Mouse (Mus musculus): Measurements from ENCODE around the gene Artn. TPM values are rescaled to one million over a fixed set of nuclear protein-coding genes. Genes with fewer than 3 reads are reported as not detected.

Artn gene
- polyA plus RNA-seq, 1 experiment: not detected

- 91% methylated on average over 15 of the region's 15 CpGs for WGBS
- TF ChIP-seq POLR2A (IDR thresholded peaks at IDR 0.05; ENCODE audit: insufficient read depth, low read depth, low read length) (no peak), CTCF (IDR thresholded peaks at IDR 0.05; ENCODE audit: insufficient read depth, low read depth, low read length) (no peak)
- peaks cover 25% of the 10 kb centered on the region for H3K4me1 ChIP-seq (ENCODE audit: control insufficient read depth, insufficient read depth, low read length)
- no peak overlapping the region for H3K27ac ChIP-seq (ENCODE audit: insufficient read depth, low read depth, low read length)
- H3K4me3 ChIP-seq (ENCODE audit: insufficient read depth, low read depth, low read length): no peak overlapping the region
Observed at GRCm38 (mm10) chr4:117889471-117889870, 40.1 kb downstream of the Artn start.

GRCm38 (mm10) chr4:117887920-117888319 lies 41.6 kb downstream of the Artn start:
- TF ChIP-seq CTCF (IDR thresholded peaks at IDR 0.05; ENCODE audit: insufficient read depth, low read depth, low read length) (no peak), POLR2A (IDR thresholded peaks at IDR 0.05; ENCODE audit: insufficient read depth, low read depth, low read length) (no peak)
- WGBS: 82% methylated on average over 2 of the region's 2 CpGs
- H3K4me3 ChIP-seq (ENCODE audit: insufficient read depth, low read depth, low read length): no peak overlapping the region
- H3K4me1 ChIP-seq (ENCODE audit: control insufficient read depth, insufficient read depth, low read length): peaks cover 34% of the 10 kb centered on the region
- no peak overlapping the region for H3K27ac ChIP-seq (ENCODE audit: insufficient read depth, low read depth, low read length)

GRCm38 (mm10) chr4:117887133-117887532 lies 42.4 kb downstream of the Artn start, which contains the start of gene Atp6v0b:
Gene Atp6v0b (minus strand): TSS chr4:117887333.
- WGBS: 0% methylated on average over 37 of the region's 37 CpGs
- Histone ChIP-seq H3K4me3 (ENCODE audit: insufficient read depth, low read depth, low read length) (peak within 1 kb of the TSS; percentile 88), H3K27ac (ENCODE audit: insufficient read depth, low read depth, low read length) (0 out of 2 replicates have a peak within 1 kb of the TSS, but pooled peaks have one; percentile 42), H3K4me1 (ENCODE audit: control insufficient read depth, insufficient read depth, low read length) (peaks cover 36% of the 10 kb centered on the region)
- TF ChIP-seq CTCF (IDR thresholded peaks at IDR 0.05; ENCODE audit: insufficient read depth, low read depth, low read length) (no peak), POLR2A (IDR thresholded peaks at IDR 0.05; ENCODE audit: insufficient read depth, low read depth, low read length) (peak; percentile 89)

GRCm38 (mm10) chr4:117886644-117887043 lies 42.9 kb downstream of the Artn start:
- H3K4me1 ChIP-seq (ENCODE audit: control insufficient read depth, insufficient read depth, low read length): peaks cover 38% of the 10 kb centered on the region
- TF ChIP-seq CTCF (IDR thresholded peaks at IDR 0.05; ENCODE audit: insufficient read depth, low read depth, low read length) (no peak), POLR2A (IDR thresholded peaks at IDR 0.05; ENCODE audit: insufficient read depth, low read depth, low read length) (no peak)
- H3K27ac ChIP-seq (ENCODE audit: insufficient read depth, low read depth, low read length): 0 out of 2 replicates have a peak overlapping the region, but pooled peaks have one; percentile 42
- WGBS: 1% methylated on average over 24 of the region's 24 CpGs
- H3K4me3 ChIP-seq (ENCODE audit: insufficient read depth, low read depth, low read length): peak overlapping the region; percentile 88

GRCm38 (mm10) chr4:117885994-117886393 lies 43.6 kb downstream of the Artn start:
- no peak overlapping the region for H3K27ac ChIP-seq (ENCODE audit: insufficient read depth, low read depth, low read length)
- H3K4me3 ChIP-seq (ENCODE audit: insufficient read depth, low read depth, low read length): peak overlapping the region; percentile 88
- TF ChIP-seq CTCF (IDR thresholded peaks at IDR 0.05; ENCODE audit: insufficient read depth, low read depth, low read length): no peak
- no peak for TF ChIP-seq POLR2A (IDR thresholded peaks at IDR 0.05; ENCODE audit: insufficient read depth, low read depth, low read length)
- 72% methylated on average over 9 of the region's 9 CpGs for WGBS
- H3K4me1 ChIP-seq (ENCODE audit: control insufficient read depth, insufficient read depth, low read length): peaks cover 39% of the 10 kb centered on the region

GRCm38 (mm10) chr4:117885093-117885492 lies 44.5 kb downstream of the Artn start:
- no peak overlapping the region for H3K4me3 ChIP-seq (ENCODE audit: insufficient read depth, low read depth, low read length)
- H3K27ac ChIP-seq (ENCODE audit: insufficient read depth, low read depth, low read length): no peak overlapping the region
- no peak for TF ChIP-seq POLR2A (IDR thresholded peaks at IDR 0.05; ENCODE audit: insufficient read depth, low read depth, low read length)
- H3K4me1 ChIP-seq (ENCODE audit: control insufficient read depth, insufficient read depth, low read length): peaks cover 40% of the 10 kb centered on the region
- 93% methylated on average over 10 of the region's 10 CpGs for WGBS

GRCm38 (mm10) chr4:117884146-117884545 lies 45.4 kb downstream of the Artn start:
- H3K4me1 ChIP-seq (ENCODE audit: control insufficient read depth, insufficient read depth, low read length): peaks cover 40% of the 10 kb centered on the region
- H3K27ac ChIP-seq (ENCODE audit: insufficient read depth, low read depth, low read length): no peak overlapping the region
- 88% methylated on average over 1 of the region's 1 CpGs for WGBS
- no peak for TF ChIP-seq POLR2A (IDR thresholded peaks at IDR 0.05; ENCODE audit: insufficient read depth, low read depth, low read length)
- TF ChIP-seq CTCF (IDR thresholded peaks at IDR 0.05; ENCODE audit: insufficient read depth, low read depth, low read length): no peak
- 0 out of 2 replicates have a peak overlapping the region, but pooled peaks have one; percentile 4 for H3K4me3 ChIP-seq (ENCODE audit: insufficient read depth, low read depth, low read length)

- WGBS: 3% methylated on average over 100 of the region's 103 CpGs
- Histone ChIP-seq H3K4me3 (ENCODE audit: insufficient read depth, low read depth, low read length) (peak within 1 kb of the TSS; percentile 87), H3K4me1 (ENCODE audit: control insufficient read depth, insufficient read depth, low read length) (peaks cover 40% of the 10 kb centered on the region), H3K27ac (ENCODE audit: insufficient read depth, low read depth, low read length) (peak within 1 kb of the TSS; percentile 62; the same call in 1 of the 2 replicates)
- TF ChIP-seq CTCF (IDR thresholded peaks at IDR 0.05; ENCODE audit: insufficient read depth, low read depth, low read length) (no peak), POLR2A (IDR thresholded peaks at IDR 0.05; ENCODE audit: insufficient read depth, low read depth, low read length) (no peak; the same call in 1 of the 2 replicates)
Observed at GRCm38 (mm10) chr4:117882701-117883691, 46.6 kb downstream of the Artn start, which contains the start of gene B4galt2. Gene B4galt2 (minus strand): TSS chr4:117883487.

- no peak overlapping the region for H3K27ac ChIP-seq (ENCODE audit: insufficient read depth, low read depth, low read length)
- peaks cover 18% of the 10 kb centered on the region for H3K4me1 ChIP-seq (ENCODE audit: control insufficient read depth, insufficient read depth, low read length)
- H3K4me3 ChIP-seq (ENCODE audit: insufficient read depth, low read depth, low read length): no peak overlapping the region
- no peak for TF ChIP-seq CTCF (IDR thresholded peaks at IDR 0.05; ENCODE audit: insufficient read depth, low read depth, low read length)
- no peak for TF ChIP-seq POLR2A (IDR thresholded peaks at IDR 0.05; ENCODE audit: insufficient read depth, low read depth, low read length)
- WGBS: 73% methylated on average over 5 of the region's 5 CpGs
Observed at GRCm38 (mm10) chr4:117878703-117879102, 50.9 kb downstream of the Artn start.

Data from olfactory bulb, adult 2 months (tissue).